Mouse (Mus musculus) megakaryocyte-erythroid progenitor cell, adult 5-6 weeks (primary cell): ENCODE results near the gene Impg2. TPM values are rescaled to one million over a fixed set of nuclear protein-coding genes. Genes with fewer than 3 reads are reported as not detected.

Experiments used
- ATAC-seq: replicated peaks from 2 replicates; pipeline ENCODE4 v1.8.0; 2016; ENCODE audit warnings: mild to moderate bottlenecking, inconsistent platforms; ENCODE audit not compliant: severe bottlenecking, poor library complexity, low FRiP score, low TSS enrichment
- total RNA-seq, 2 experiments: library from RNA; stranded (forward) in 1 of 2; stranded (reverse) in 1 of 2; fragments of 200-1000, 215-1000 nt in 1 of 2; fragments of >200 nt in 1 of 2; fragmentation: Nextera tagmentation in 1 of 2; gene quantifications; 2 replicates each; pipeline ENCODE4 v1.2.3; 2014 to 2017

Gene Impg2
- total RNA-seq, 2 experiments from 2014 or later, result 0.05 TPM; not detected in 1

DNA sequence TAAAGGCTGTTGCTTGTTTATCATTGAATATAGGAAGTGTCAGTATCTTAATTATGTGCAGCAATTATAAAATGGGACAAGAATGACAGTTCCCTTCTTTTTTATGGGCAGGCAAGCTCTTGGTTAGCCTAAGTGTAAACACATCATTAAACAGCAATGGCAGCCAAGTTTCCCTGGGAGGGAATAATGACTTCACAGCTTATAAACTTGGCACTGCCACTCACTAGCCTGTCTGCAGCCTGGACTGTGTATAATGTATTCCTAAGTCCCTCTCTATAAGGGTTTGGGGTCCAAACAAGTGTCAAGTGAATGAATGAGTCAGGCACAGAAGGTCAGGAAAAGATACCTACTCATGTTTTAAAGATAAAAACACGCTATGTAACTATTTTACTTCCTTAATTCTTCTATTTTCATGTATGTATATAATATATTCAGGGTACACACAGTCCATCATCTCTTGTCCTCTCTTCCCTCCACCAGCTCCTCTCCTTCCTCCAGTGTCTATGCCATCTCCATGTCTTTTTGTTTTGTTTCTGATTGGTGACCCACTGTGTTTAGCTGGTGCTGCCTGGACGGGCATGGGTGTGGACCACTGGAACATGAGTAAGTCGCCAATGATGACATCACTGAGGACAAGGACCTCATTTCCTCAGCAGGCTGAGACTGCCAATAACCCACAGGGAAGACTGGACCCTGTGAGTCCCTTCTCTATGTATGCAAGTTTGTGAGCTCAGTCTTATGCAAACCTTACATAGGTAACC is 92.0 kb downstream of the Impg2 start:
- ATAC-seq, result no peak

DNA sequence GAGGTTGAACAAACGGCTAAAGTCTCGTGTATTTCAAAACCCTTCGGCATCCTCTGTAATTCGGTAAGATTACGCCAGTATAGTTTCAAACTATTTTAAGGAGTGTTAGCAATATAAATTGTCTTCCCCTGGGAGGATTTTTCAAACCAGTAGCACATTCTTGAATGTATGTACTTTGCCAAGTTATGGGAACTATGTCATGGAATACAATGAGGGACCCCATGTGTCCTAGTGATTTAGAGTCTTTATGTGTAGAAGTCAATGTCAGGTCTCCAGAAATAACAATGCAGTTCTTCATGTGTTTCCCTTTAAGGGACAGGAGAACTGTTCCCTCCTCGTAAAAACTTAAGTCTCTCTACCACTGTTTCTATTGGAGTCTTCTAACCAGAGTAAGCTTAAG is 94.1 kb downstream of the Impg2 start:
- no peak for ATAC-seq

DNA sequence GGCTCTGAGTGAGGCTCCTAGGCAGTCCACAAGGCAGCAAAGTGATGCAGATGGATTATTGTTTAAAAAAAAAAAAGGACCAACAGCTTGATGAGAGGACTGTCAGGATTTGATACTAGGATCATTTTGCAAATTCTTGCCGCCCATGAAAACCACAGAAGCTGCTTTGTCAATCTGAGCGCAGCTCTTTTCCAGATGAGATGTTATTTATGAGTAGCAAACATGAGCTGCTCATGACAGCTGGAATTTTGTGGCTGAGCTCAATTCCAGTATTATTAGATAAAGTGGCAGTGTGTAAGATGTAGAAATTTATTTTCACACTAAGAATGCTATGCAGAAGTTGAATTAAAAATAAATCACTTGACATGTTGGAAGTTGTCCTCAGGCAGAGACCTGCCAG is 94.7 kb downstream of the Impg2 start:
- ATAC-seq, result no peak

DNA sequence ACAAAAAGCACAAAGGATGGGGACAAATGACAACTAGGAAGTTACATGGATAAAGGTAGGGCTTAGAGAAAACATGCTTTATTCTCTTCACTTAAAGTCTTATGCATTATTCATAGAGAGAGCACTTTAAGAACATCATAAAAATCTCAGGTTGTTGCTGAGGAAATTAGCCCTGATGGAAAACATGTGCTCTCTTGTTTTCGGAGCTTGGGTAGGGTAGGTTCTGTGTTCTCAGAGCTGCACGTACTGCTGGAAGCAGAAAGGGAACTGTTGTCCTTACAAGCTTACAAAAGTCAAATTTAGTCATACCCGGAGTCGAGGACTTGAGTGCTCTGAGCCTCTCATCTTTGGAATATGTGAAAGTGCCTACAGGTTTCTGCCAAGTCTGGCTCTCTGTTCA is 98.9 kb downstream of the Impg2 start:
- ATAC-seq, result no peak

DNA sequence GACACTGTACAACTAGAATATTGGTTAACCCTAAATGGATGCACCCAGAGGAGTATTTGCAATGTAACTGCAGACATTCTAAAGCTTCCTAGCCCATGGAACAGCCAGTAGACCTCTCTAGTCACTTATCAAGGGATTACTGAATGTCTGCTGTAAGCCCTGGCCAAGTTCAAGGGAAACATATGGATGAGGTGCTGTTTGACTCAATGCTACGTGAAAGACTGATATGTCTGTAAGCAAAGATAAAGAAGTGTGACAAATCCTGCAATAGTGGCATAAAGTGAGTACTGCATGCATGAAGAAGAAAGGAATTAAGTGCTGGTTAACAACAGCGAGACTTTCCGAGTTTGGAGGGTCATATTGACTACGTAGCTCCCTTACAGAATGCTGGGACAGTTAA is 100.1 kb downstream of the Impg2 start:
- no peak for ATAC-seq

DNA sequence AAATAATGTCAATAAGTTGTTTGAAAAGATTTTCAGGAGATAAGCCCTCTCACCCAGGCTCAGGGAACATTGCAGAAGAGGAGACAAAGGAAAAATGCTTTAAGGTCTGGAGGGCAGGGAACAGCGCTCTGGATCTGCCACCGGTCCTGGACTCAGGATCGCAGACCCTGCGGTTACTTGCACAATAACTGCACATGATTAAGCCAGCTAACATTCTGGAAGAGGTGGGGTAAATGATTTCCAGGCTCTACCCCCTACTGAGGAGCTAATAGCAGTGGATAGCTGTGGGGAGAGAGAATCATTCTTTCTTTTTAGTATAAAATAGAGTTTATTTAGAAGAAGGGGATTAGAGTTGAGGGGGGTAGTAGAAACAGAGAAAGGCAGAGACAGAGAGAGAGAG is 103.5 kb downstream of the Impg2 start:
- ATAC-seq, result no peak

DNA sequence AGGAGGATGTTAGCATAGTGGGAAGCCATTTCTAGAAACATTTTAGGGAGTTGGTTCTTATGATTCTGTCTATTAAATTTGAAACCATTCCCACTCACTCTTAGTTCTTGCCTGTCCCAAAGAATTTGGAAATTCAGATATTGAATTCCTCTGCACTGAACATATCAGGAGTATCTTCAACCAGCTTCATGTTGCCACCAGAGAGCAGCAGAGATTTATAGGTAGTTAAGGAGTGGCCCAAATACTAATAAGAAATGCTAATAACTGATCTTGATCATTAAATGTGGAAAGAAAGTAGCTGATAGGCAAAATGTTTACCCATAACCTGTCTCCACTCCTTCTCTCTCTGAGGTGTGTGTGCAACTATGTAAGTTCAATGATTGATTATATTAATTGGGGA is 107.2 kb downstream of the Impg2 start:
- ATAC-seq, result no peak

Other genes starting within 250 kb of the Impg2 start
- 2,115 and 2,210 TPM in 2 replicates for gene Rpl24, start 238.0 kb upstream of the Impg2 start, total RNA-seq (2014; fragmentation: Nextera tagmentation)
- 2,337 and 2,464 TPM in 2 replicates for gene Rpl24, start 238.0 kb upstream of the Impg2 start, total RNA-seq (2017)
- 25.0 and 34.7 TPM in 2 replicates for gene Zbtb11, start 230.4 kb upstream of the Impg2 start, total RNA-seq (2014; fragmentation: Nextera tagmentation)
- gene Zbtb11, start 230.4 kb upstream of the Impg2 start, total RNA-seq (2017), result 44.4 and 53.5 TPM in 2 replicates
- 124 TPM in 2 replicates for gene Pcnp, start 174.6 kb upstream of the Impg2 start, total RNA-seq (2014; fragmentation: Nextera tagmentation)
- gene Pcnp, start 174.6 kb upstream of the Impg2 start, total RNA-seq (2017), result 128 and 165 TPM in 2 replicates
- gene Trmt10c, start 166.5 kb upstream of the Impg2 start, total RNA-seq (2014; fragmentation: Nextera tagmentation), result 33.1 and 34.0 TPM in 2 replicates
- 58.8 and 78.1 TPM in 2 replicates for gene Trmt10c, start 166.5 kb upstream of the Impg2 start, total RNA-seq (2017)
- 51.8 and 77.3 TPM in 2 replicates for gene Senp7, start 156.0 kb upstream of the Impg2 start, total RNA-seq (2014; fragmentation: Nextera tagmentation)
- gene Senp7, start 156.0 kb upstream of the Impg2 start, total RNA-seq (2017), result 27.9 and 55.7 TPM in 2 replicates